Mouse (Mus musculus) E14TG2a.4 (cell line): ENCODE measurements at regions not wholly inside any gene's neighbourhood (a gene's known extent, or its start where the extent isn't known, plus 50 kb on each side); places are given as distances from the start of the nearest gene placed in this dataset.
"Not testable (repeated sequence)": the region's sequence is repeated elsewhere in the genome, so short reads cannot be mapped to it uniquely, and the experiment has no call there.

Experiments used
- CTCF ChIP-seq: conservative IDR thresholded peaks from 2 replicates; pipeline ENCODE4 v1.5.1; 2014; ENCODE audit warnings: low read length
- NANOG ChIP-seq: IDR thresholded peaks from 2 replicates; pipeline ENCODE4 v1.6.1; 2014; ENCODE audit warnings: borderline replicate concordance, low read length, mixed read lengths

GRCm38 (mm10) chr4:3087616-3088015 lies 79.5 kb upstream of the Vmn1r2 start:
- TF ChIP-seq CTCF, NANOG: not testable (repeated sequence)
